Mouse (Mus musculus): ENCODE measurements around the gene Psmb5. TPM values are rescaled to one million over a fixed set of nuclear protein-coding genes. Genes with fewer than 3 reads are reported as not detected.

The Psmb5 gene
- polyA plus RNA-seq (2012; rRNA removed; ENCODE audit: low replicate concordance): 131 and 140 TPM in 2 replicates

DNA sequence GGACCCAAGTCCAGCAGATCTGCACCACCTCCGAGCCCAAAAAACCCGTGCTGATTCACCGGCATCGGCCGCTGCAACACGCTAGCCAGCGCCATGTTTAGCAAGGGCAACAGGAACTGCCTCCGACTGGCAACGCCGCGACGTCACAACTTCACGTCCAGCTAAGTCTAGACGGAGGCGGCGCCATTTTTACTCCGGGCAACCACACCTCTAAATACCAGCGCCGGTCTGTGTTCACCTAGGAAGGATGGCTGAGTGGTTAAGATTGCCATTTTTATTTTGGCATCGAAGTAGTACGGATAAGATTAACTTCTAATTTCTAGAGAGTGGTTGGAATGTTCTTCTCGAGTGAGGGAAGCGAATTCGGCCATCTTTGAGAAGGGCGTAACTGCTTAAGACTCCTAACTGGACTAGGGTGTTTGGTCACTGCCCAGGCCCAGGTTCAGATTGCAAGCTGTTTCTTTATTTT is at the start of gene Psmb5:
TSS of gene Psmb5 (minus strand) at position 126 of the 469 bp plus-strand sequence.

DNA sequence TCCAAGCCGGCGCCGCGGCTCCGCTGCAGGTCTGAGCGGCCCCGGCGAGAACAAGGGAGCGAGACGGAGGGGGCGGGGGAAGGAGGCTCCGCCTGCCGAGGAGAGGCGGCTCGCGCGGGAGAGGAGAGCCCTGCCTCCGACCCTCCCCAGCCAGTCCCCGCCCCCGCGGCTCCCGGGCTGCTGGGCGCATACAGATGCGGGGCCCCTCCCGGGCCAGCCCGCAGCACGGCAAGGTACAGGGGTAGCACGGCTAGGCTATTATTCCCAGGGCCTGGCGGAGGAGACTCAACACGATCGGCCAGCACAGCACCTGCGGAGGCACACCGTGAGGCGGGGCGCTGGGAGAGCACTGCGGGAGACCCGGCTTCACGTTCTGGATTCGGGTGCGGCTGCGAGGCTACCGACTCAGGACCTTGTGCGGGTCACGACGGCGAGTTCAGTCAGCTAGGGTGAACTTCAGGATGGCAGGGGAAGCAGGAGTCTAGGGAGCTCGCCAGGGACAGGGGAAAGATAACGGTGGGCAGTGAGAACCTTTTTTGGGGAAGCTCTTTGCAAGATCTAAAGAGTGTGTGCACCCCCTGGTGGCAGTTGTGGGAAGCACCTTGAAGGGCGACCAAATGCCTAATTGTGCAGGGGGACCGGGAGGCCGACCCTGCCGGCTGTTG is 23.6 kb upstream of the Psmb5 start, which contains the start of gene Cdh24:
TSS of gene Cdh24 (minus strand) at position 60 of the 665 bp plus-strand sequence.

DNA sequence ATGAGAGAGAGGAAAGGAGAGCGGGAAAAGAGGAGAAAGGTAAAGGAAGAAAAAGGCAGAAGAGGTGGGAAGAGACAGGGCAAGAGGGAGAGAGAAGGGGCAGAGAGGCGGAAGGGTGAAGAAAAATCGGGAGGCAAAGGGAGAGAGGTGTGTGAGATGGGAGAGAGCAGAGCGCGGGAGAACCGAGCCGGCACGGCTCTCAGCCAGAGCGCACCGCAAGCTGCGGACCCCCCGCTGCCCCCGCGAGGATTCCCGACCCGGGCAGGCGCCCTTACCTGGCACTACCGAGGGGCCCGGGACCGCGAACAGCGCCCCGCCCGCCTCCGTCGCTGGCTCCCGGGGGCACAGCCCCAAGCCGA is 23.1 kb upstream of the Psmb5 start, which contains the start of gene Gm17606:
TSS of gene Gm17606 (plus strand) at position 7 of the 359 bp plus-strand sequence.

DNA sequence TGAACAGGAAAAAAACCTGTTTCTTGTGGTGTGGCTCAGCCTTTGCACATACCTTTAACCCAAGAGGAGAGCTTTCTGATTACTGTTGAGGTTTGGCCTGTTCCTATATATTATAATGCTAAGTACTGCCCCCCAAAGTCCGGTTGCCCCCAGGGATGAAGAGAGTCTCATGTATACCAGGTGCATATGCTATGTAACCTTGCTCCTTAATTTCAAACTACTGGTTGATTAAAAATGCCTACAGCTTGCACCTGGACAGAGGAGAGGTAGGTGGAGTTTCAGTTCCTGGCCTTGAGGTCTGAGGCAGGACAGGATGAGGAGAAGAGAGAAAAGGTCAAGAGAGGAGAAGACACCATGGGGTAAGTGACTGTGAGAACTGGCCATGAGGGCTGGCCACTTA is 3.3 kb upstream of the Psmb5 start, which contains the start of gene Psmb11:
TSS of gene Psmb11 (plus strand) at position 301 of the 400 bp plus-strand sequence.

DNA sequence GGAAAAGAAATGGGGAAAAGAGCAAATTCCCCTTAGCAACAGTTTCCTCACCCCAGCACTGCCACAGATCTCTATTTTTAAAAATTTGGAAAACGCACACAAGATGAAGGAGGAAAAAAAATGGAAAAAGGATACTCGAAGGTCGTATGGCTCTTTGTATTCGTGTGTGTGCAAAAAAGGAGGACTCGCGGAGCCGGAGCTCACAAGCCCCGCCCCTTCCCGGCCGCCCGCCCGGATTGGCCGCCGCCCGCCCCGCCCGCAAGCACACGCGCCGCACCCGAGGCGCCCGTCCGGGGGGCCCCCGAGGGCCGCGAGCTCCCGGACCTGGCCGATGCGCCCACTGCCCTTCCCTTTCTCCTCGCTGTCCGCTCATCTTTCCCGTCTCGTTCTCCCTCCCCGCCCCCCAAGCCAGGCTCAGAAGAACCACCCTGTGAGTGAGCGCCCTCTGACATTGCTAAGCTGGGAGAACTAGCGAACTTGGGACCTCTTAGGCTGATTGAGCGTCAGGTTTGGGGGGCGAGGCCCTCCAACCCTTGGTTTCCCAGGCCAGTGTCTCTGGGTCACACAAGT is 12.0 kb downstream of the Psmb5 start, which contains the start of gene 4931414P19Rik:
TSS of gene 4931414P19Rik (minus strand) at position 242 of the 570 bp plus-strand sequence.

DNA sequence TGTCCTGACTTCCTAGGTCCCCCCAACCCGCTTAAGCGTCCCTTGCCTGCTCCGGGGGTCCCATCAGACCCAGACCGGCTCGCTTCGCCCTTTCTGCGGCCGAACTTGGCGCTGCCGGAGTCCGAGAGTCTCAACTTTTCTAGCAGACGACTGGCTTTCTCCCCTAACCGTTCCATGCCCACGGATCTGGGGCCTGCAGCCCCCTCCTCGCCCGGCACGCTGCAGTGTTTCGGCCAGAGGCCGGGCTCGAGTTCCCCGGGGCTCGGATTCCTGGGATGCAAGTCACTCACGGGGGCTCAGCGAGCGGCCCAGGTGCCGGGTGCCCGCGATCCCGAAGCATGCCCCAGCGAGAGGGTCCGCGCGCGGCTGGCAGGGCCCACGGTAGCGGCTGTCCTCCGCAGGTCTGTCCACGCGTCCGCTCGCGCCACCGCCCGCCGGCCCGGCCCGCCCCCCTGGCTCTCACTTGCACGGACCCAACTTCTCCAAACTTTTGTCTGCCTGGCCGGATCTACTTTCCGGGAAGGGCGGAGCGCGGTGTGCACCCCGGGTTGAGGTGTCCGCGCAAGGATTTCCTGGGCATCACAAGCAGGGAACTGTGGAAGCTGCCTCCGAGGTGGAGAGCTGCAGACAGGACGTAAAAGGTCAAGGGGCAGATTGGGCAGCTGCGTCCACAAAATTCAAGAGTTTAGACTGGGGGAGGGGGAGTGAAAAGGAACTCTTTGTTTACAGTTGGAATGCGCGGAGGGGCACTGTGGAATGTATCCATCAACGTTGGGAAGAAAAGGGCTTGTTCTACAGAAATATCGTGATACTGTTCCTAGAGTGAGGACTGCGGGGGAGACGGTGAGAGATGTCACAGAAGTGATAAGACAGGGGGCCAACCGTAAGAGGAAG is 40.5 kb downstream of the Psmb5 start, which contains the start of gene Ajuba:
TSS of gene Ajuba (minus strand) at position 470 of the 894 bp plus-strand sequence.

Other genes with a start within 250 kb of the Psmb5 start
- gene Slc7a7, start 200.2 kb downstream of the Psmb5 start, polyA plus RNA-seq (2012; rRNA removed; ENCODE audit: low replicate concordance): 98.2 and 314 TPM in 2 replicates
- gene Mrpl52, start 191.1 kb downstream of the Psmb5 start, polyA plus RNA-seq (2012; rRNA removed; ENCODE audit: low replicate concordance): 432 and 2,473 TPM in 2 replicates
- gene Mmp14, start 186.4 kb downstream of the Psmb5 start, polyA plus RNA-seq (2012; rRNA removed; ENCODE audit: low replicate concordance): 91.4 and 100.0 TPM in 2 replicates
- gene Lrp10, start 153.9 kb downstream of the Psmb5 start, polyA plus RNA-seq (2012; rRNA removed; ENCODE audit: low replicate concordance): 234 and 458 TPM in 2 replicates
- gene Rem2, start 141.9 kb downstream of the Psmb5 start, polyA plus RNA-seq (2012; rRNA removed; ENCODE audit: low replicate concordance): 0.16 and 0.18 TPM in 2 replicates
- 8.3 and 21.4 TPM in 2 replicates for gene Prmt5, start 100.5 kb downstream of the Psmb5 start, polyA plus RNA-seq (2012; rRNA removed; ENCODE audit: low replicate concordance)
- 8.0 and 8.5 TPM in 2 replicates for gene Haus4, start 63.4 kb downstream of the Psmb5 start, polyA plus RNA-seq (2012; rRNA removed; ENCODE audit: low replicate concordance)
- gene Ajuba, start 40.5 kb downstream of the Psmb5 start, polyA plus RNA-seq (2012; rRNA removed; ENCODE audit: low replicate concordance): 2.8 and 3.3 TPM in 2 replicates
- 4.0 and 6.6 TPM in 2 replicates for gene 4931414P19Rik, start 12.0 kb downstream of the Psmb5 start, polyA plus RNA-seq (2012; rRNA removed; ENCODE audit: low replicate concordance)
- 0.02 TPM in 1 of 2 replicates, not detected in the other for gene Psmb11, start 3.4 kb upstream of the Psmb5 start, polyA plus RNA-seq (2012; rRNA removed; ENCODE audit: low replicate concordance)
- not detected in 2 replicates for gene Gm17606, start 22.9 kb upstream of the Psmb5 start, polyA plus RNA-seq (2012; rRNA removed; ENCODE audit: low replicate concordance)
- 5.7 and 7.8 TPM in 2 replicates for gene Cdh24, start 23.3 kb upstream of the Psmb5 start, polyA plus RNA-seq (2012; rRNA removed; ENCODE audit: low replicate concordance)
- 25.6 and 33.7 TPM in 2 replicates for gene 1700123O20Rik, start 68.2 kb upstream of the Psmb5 start, polyA plus RNA-seq (2012; rRNA removed; ENCODE audit: low replicate concordance)
- gene Acin1, start 68.9 kb upstream of the Psmb5 start, polyA plus RNA-seq (2012; rRNA removed; ENCODE audit: low replicate concordance): 48.2 and 68.8 TPM in 2 replicates
- gene Gm29776, start 80.8 kb upstream of the Psmb5 start, polyA plus RNA-seq (2012; rRNA removed; ENCODE audit: low replicate concordance): 0.04 and 0.23 TPM in 2 replicates
- gene Cebpe, start 94.2 kb upstream of the Psmb5 start, polyA plus RNA-seq (2012; rRNA removed; ENCODE audit: low replicate concordance): 2.4 and 8.7 TPM in 2 replicates
- gene Slc7a8, start 163.9 kb upstream of the Psmb5 start, polyA plus RNA-seq (2012; rRNA removed; ENCODE audit: low replicate concordance): 45.5 and 192 TPM in 2 replicates
- not detected in 2 replicates for gene Rnf212b, start 196.1 kb upstream of the Psmb5 start, polyA plus RNA-seq (2012; rRNA removed; ENCODE audit: low replicate concordance)